Mouse (Mus musculus) adrenal gland, postnatal 14 days (tissue): ENCODE data around the gene Garem2. TPM values are rescaled to one million over a fixed set of nuclear protein-coding genes. Genes with fewer than 3 reads are reported as not detected.

Source experiments
- DNase-seq: peaks from one replicate; pipeline ENCODE4 v3.0.0; 2021; ENCODE audit warnings: mixed read lengths
- total RNA-seq: library from RNA; stranded (reverse); gene quantifications from 2 replicates; pipeline ENCODE4 v1.2.3, GENCODE M21; 2021

The Garem2 gene
- total RNA-seq, 1 experiment from 2014 or later: 0.26 TPM

DNA sequence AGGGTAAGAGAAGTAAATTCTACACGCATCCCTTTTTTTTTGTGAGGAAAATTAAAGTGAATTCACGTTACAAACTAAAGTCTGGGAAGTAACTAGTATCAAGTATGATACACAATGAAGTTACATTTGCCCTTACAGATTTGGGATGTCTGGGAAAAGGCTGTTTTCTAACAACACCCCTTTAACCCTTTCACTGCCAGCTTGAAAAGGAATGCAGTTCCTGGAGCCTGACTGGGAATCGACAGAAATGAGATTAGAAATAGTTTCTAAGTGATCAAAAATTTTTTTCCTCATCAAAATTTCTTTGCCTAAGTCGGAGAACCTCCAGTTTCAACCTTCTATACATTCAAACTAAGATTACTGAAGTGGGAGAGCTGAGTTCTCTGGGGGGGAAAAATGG, 49.1 kb downstream of the Garem2 start:
- DNase-seq: peak; percentile 16

GRCm38 (mm10) chr5:30154474-30155394, 49.8 kb downstream of the Garem2 start, which contains the start of the genes Hadha and Hadhb:
Gene Hadha (minus strand): TSS chr5:30155162.
Gene Hadhb (plus strand): TSS chr5:30155248.
- DNase-seq: peak; percentile 97

DNA sequence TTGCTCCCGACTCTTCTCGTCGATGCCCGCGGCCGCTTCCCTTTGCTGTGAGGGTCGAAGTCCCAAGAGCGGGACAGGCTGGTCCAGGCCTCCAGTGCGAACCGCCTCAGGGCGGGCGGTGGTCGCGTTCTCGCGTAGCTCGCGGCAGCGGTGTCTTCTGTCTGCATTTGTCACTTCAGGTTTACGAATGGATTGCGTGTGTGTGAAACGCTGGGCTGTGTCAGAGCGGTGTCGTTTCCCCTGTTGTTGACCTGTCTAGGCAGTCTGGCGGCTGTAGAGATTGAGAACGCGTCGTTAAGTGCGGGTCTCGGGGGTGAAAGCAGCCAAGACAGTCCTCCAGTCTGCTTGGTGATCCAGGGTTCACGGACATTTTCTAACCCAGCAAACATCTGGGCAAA, 50.4 kb downstream of the Garem2 start:
- no peak for DNase-seq

- DNase-seq: peak; percentile 5
Measured at GRCm38 (mm10) chr5:30155821-30156629, 51.1 kb downstream of the Garem2 start.

GRCm38 (mm10) chr5:30159601-30160000, 54.6 kb downstream of the Garem2 start:
- DNase-seq: peak; percentile 15

GRCm38 (mm10) chr5:30161836-30162235, 56.9 kb downstream of the Garem2 start:
- DNase-seq: no peak

DNA sequence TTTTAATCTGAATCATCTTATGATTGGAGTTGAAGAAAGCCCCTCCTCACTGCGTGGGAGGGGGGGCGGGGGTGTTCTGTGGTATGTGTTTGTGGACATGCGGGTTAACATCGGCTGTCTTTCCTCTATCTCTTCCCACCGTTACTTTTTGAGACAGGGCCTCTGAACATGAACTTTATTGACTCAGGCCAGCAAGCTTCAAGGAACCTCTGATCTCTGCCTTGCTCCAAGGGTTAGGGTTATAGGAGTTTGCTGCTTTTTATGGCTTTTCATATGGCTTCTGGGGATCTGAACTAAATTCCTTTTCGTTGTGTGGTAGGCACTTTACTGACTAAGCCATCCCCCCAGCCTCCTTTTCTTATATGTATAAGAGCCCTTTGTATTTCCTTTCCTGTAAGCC, 57.4 kb downstream of the Garem2 start:
- DNase-seq: no peak

GRCm38 (mm10) chr5:30165234-30165946, 60.4 kb downstream of the Garem2 start:
- no peak for DNase-seq

Other genes starting within 250 kb of the Garem2 start
- not detected in 2 replicates for gene Il6, start 92.0 kb upstream of the Garem2 start, total RNA-seq
- 38.1 and 51.8 TPM in 2 replicates for gene Tyms, start 31.5 kb upstream of the Garem2 start, total RNA-seq
- not detected in 2 replicates for gene 3110082J24Rik, start 925 bp downstream of the Garem2 start, total RNA-seq
- gene Hadha, start 50.0 kb downstream of the Garem2 start, total RNA-seq: 813 and 814 TPM in 2 replicates
- 1,392 and 1,422 TPM in 2 replicates for gene Hadhb, start 50.1 kb downstream of the Garem2 start, total RNA-seq
- gene Adgrf3, start 100.6 kb downstream of the Garem2 start, total RNA-seq: 0.19 TPM in 1 of 2 replicates, not detected in the other
- gene Selenoi, start 127.4 kb downstream of the Garem2 start, total RNA-seq: 21.4 and 23.7 TPM in 2 replicates
- gene Drc1, start 176.2 kb downstream of the Garem2 start, total RNA-seq: 0.44 and 0.56 TPM in 2 replicates